Mouse (Mus musculus) forebrain, postnatal 0 days (tissue): ENCODE results near the gene Zfp644. TPM values are rescaled to one million over a fixed set of nuclear protein-coding genes. Genes with fewer than 3 reads are reported as not detected.

Experiments used
- ATAC-seq: fragments of 200-750 bp; cut with Nextera tagmentation; 2 replicates; pipeline ENCODE4 v1.8.0; 2017; ENCODE audit warnings: mild to moderate bottlenecking, moderate library complexity
- DNase-seq: peaks from one replicate; pipeline ENCODE4 v3.0.0-alpha.2; 2015
- H3K27ac ChIP-seq: fragments of 300-500 bp; sonication (generic); 2 replicates; pipeline ENCODE4 v1.5.1; 2014; ENCODE audit warnings: low read depth, mild to moderate bottlenecking, antibody characterized with exemption, low read length, moderate library complexity, mixed read lengths
- H3K27me3 ChIP-seq: fragments of 300-500 bp; sonication (generic); 2 replicates; pipeline ENCODE4 v1.6.1; 2014; ENCODE audit warnings: mild to moderate bottlenecking, low read length, mixed read lengths; ENCODE audit not compliant: insufficient read depth
- H3K36me3 ChIP-seq: fragments of 300-500 bp; sonication (generic); 2 replicates; pipeline ENCODE4 v1.6.1; 2014; ENCODE audit warnings: mild to moderate bottlenecking, moderate library complexity; ENCODE audit not compliant: insufficient read depth
- H3K4me1 ChIP-seq: fragments of 300-500 bp; sonication (generic); 2 replicates; pipeline ENCODE4 v1.6.1; 2014; ENCODE audit warnings: antibody characterized with exemption; ENCODE audit not compliant: insufficient read depth
- H3K4me2 ChIP-seq: fragments of 300-500 bp; sonication (generic); 2 replicates; pipeline ENCODE4 v1.6.1; 2014; ENCODE audit warnings: low read depth, mild to moderate bottlenecking, moderate library complexity
- H3K4me3 ChIP-seq: fragments of 300-500 bp; sonication (generic); 2 replicates; pipeline ENCODE4 v1.5.1; 2014; ENCODE audit warnings: low read depth, low read length, mixed read lengths
- H3K9ac ChIP-seq: fragments of 300-500 bp; sonication (generic); 2 replicates; pipeline ENCODE4 v1.6.1; 2014; ENCODE audit warnings: mild to moderate bottlenecking
- H3K9me3 ChIP-seq: fragments of 300-500 bp; sonication (generic); 2 replicates; pipeline ENCODE4 v1.6.1; 2016; ENCODE audit warnings: low read length
- CTCF ChIP-seq: sonication (generic); IDR thresholded peaks from 2 replicates; pipeline ENCODE4 v1.5.1; 2016; ENCODE audit warnings: antibody characterized with exemption, control low read depth, low read depth
- WGBS: fragments of 180-500 bp; shearing (Covaris S2); extraction: QIAGEN DNeasy Blood & Tissue Kit; methylation state at CpG from one replicate; pipeline ENCODE4 v1.1.7; 2014; 5-methylcytosine and 5-hydroxymethylcytosine counted together
- polyA plus RNA-seq: library from polyadenylated mRNA; unstranded; fragments of >200 nt; fragmentation: Nextera tagmentation; extraction: Ambion mirVana; gene quantifications from 2 replicates; pipeline ENCODE4 v1.2.1, GENCODE M21; 2015
- total RNA-seq: library from RNA; depleted of rRNA; stranded (reverse); fragments of >200 nt; gene quantifications from 2 replicates; pipeline ENCODE4 v1.2.3, GENCODE M21; 2014

Gene Zfp644
- total and polyA plus RNA-seq, 2 experiments from 2014 or later, result 70.8 to 132 TPM

- no peak overlapping the region for H3K4me3 ChIP-seq
- ATAC-seq (no peak), DNase-seq (no peak)
- H3K27me3 ChIP-seq, result no peaks in the 10 kb centered on the region
- peaks cover 6% of the 10 kb centered on the region; the same call in 1 of the 2 replicates for H3K4me1 ChIP-seq
- no peaks in the 10 kb centered on the region for H3K9me3 ChIP-seq
- H3K4me2 ChIP-seq, result no peak overlapping the region
- no peak overlapping the region for H3K27ac ChIP-seq
- H3K36me3 ChIP-seq, result peaks cover 11% of the 10 kb centered on the region
- WGBS, result 48% methylated on average over 3 of the region's 3 CpGs
- no peak overlapping the region for H3K9ac ChIP-seq
- TF ChIP-seq CTCF, result no peak
Observed at GRCm38 (mm10) chr5:106641876-106642275, 55.2 kb downstream of the Zfp644 start.

- Histone ChIP-seq H3K9me3 (no peaks in the 10 kb centered on the region), H3K4me3 (no peak overlapping the region), H3K4me2 (no peak overlapping the region), H3K36me3 (peaks cover 26% of the 10 kb centered on the region), H3K27ac (no peak overlapping the region), H3K4me1 (peaks cover 6% of the 10 kb centered on the region; the same call in 1 of the 2 replicates), H3K9ac (no peak overlapping the region), H3K27me3 (no peaks in the 10 kb centered on the region)
- DNase-seq (peak; percentile 17), ATAC-seq (peak; percentile 50)
- WGBS, result 22% methylated on average over 5 of the region's 5 CpGs
- TF ChIP-seq CTCF, result no peak
Observed at GRCm38 (mm10) chr5:106640235-106640809, 56.8 kb downstream of the Zfp644 start.

GRCm38 (mm10) chr5:106639627-106640026 is 57.5 kb downstream of the Zfp644 start:
- 74% methylated on average over 2 of the region's 2 CpGs for WGBS

GRCm38 (mm10) chr5:106636423-106636946 is 60.6 kb downstream of the Zfp644 start:
- Histone ChIP-seq H3K9me3 (no peaks in the 10 kb centered on the region), H3K4me2 (no peak overlapping the region), H3K27ac (no peak overlapping the region), H3K9ac (no peak overlapping the region), H3K4me1 (peaks cover 6% of the 10 kb centered on the region; the same call in 1 of the 2 replicates), H3K4me3 (no peak overlapping the region), H3K36me3 (peaks cover 37% of the 10 kb centered on the region), H3K27me3 (no peaks in the 10 kb centered on the region)
- 91% methylated on average over 13 of the region's 13 CpGs for WGBS
- TF ChIP-seq CTCF, result no peak
- no peak for ATAC-seq
- DNase-seq, result no peak

More at GRCm38 (mm10) chr5:106639627-106640026, 57.5 kb downstream of the Zfp644 start:
- H3K36me3 ChIP-seq, result peaks cover 31% of the 10 kb centered on the region
- H3K9ac ChIP-seq, result no peak overlapping the region
- TF ChIP-seq CTCF, result no peak
- H3K4me2 ChIP-seq, result no peak overlapping the region
- no peaks in the 10 kb centered on the region for H3K27me3 ChIP-seq
- H3K9me3 ChIP-seq, result no peaks in the 10 kb centered on the region
- DNase-seq (no peak), ATAC-seq (no peak)
- peaks cover 6% of the 10 kb centered on the region; the same call in 1 of the 2 replicates for H3K4me1 ChIP-seq
- H3K4me3 ChIP-seq, result no peak overlapping the region
- no peak overlapping the region for H3K27ac ChIP-seq

GRCm38 (mm10) chr5:106628369-106629149 is 68.5 kb downstream of the Zfp644 start:
- Histone ChIP-seq H3K27ac (no peak overlapping the region), H3K27me3 (no peaks in the 10 kb centered on the region), H3K36me3 (no peaks in the 10 kb centered on the region), H3K9ac (no peak overlapping the region), H3K9me3 (no peaks in the 10 kb centered on the region), H3K4me3 (no peak overlapping the region), H3K4me1 (no peaks in the 10 kb centered on the region), H3K4me2 (no peak overlapping the region)
- 70% methylated on average over 8 of the region's 8 CpGs for WGBS
- no peak for ATAC-seq
- TF ChIP-seq CTCF, result no peak
- no peak for DNase-seq

- H3K9me3 ChIP-seq, result no peaks in the 10 kb centered on the region
- no peak overlapping the region for H3K4me2 ChIP-seq
- no peak for TF ChIP-seq CTCF
- H3K27me3 ChIP-seq, result no peaks in the 10 kb centered on the region
- H3K4me1 ChIP-seq, result no peaks in the 10 kb centered on the region
- WGBS, result 97% methylated on average over 4 of the region's 4 CpGs
- H3K9ac ChIP-seq, result no peak overlapping the region
- 0 out of 2 replicates have a peak, but pooled peaks cover 6% of the 10 kb centered on the region for H3K36me3 ChIP-seq
- H3K4me3 ChIP-seq, result no peak overlapping the region
- H3K27ac ChIP-seq, result no peak overlapping the region
- ATAC-seq (no peak), DNase-seq (no peak)
Observed at GRCm38 (mm10) chr5:106623337-106623736, 73.8 kb downstream of the Zfp644 start.

GRCm38 (mm10) chr5:106622193-106622592 is 74.9 kb downstream of the Zfp644 start:
- H3K4me2 ChIP-seq, result no peak overlapping the region
- WGBS, result 92% methylated on average over 5 of the region's 5 CpGs
- no peak for TF ChIP-seq CTCF
- no peaks in the 10 kb centered on the region for H3K9me3 ChIP-seq
- no peak for ATAC-seq
- DNase-seq, result no peak
- 0 out of 2 replicates have a peak, but pooled peaks cover 6% of the 10 kb centered on the region for H3K36me3 ChIP-seq
- H3K4me1 ChIP-seq, result no peaks in the 10 kb centered on the region
- no peaks in the 10 kb centered on the region for H3K27me3 ChIP-seq
- H3K9ac ChIP-seq, result no peak overlapping the region
- H3K4me3 ChIP-seq, result no peak overlapping the region
- H3K27ac ChIP-seq, result no peak overlapping the region
